Mouse (Mus musculus) heart, embryonic 16.5 days (tissue): ENCODE results near the gene Ppme1. TPM values are rescaled to one million over a fixed set of nuclear protein-coding genes. Genes with fewer than 3 reads are reported as not detected.

ENCODE experiments used
- ATAC-seq: fragments of 200-750 bp; cut with Nextera tagmentation; replicated peaks from 2 replicates; pipeline ENCODE4 v1.8.0; 2017; ENCODE audit warnings: moderate number of reproducible peaks; ENCODE audit not compliant: insufficient read depth, low FRiP score; ENCODE audit errors: extremely low read depth
- H3K27ac ChIP-seq: fragments of 300-500 bp; sonication (generic); 2 replicates; pipeline ENCODE4 v1.5.1; 2014; ENCODE audit warnings: mild to moderate bottlenecking, low read length, control low read depth, moderate library complexity
- H3K27me3 ChIP-seq: fragments of 300-500 bp; sonication (generic); 2 replicates; pipeline ENCODE4 v1.6.1; 2014; ENCODE audit warnings: low read length, mixed read lengths; ENCODE audit not compliant: control insufficient read depth, insufficient read depth
- H3K36me3 ChIP-seq: fragments of 300-500 bp; sonication (generic); 2 replicates; pipeline ENCODE4 v1.6.1; 2014; ENCODE audit not compliant: control insufficient read depth, insufficient read depth
- H3K4me1 ChIP-seq: fragments of 300-500 bp; sonication (generic); 2 replicates; pipeline ENCODE4 v1.6.1; 2014; ENCODE audit warnings: low read length, mixed read lengths; ENCODE audit not compliant: control insufficient read depth, insufficient read depth
- H3K4me2 ChIP-seq: fragments of 300-500 bp; sonication (generic); 2 replicates; pipeline ENCODE4 v1.6.1; 2014; ENCODE audit warnings: low read depth, mild to moderate bottlenecking, control low read depth, low read length
- H3K4me3 ChIP-seq: fragments of 300-500 bp; sonication (generic); 2 replicates; pipeline ENCODE4 v1.5.1; 2014; ENCODE audit warnings: mild to moderate bottlenecking, control low read depth, low read length
- H3K9ac ChIP-seq: fragments of 300-500 bp; sonication (generic); 2 replicates; pipeline ENCODE4 v1.6.1; 2014; ENCODE audit warnings: low read length, control low read depth
- H3K9me3 ChIP-seq: fragments of 300-500 bp; sonication (generic); replicated peaks from 2 replicates; pipeline ENCODE4 v1.6.1; 2016; ENCODE audit warnings: low read length; ENCODE audit not compliant: control insufficient read depth
- WGBS: fragments of 180-500 bp; shearing (Covaris S2); extraction: QIAGEN DNeasy Blood & Tissue Kit; methylation state at CpG from one replicate; pipeline ENCODE4 v1.1.7; 2014; 5-methylcytosine and 5-hydroxymethylcytosine counted together
- polyA plus RNA-seq: library from polyadenylated mRNA; unstranded; fragments of >200 nt; fragmentation: Nextera tagmentation; extraction: Ambion mirVana; gene quantifications from 2 replicates; pipeline ENCODE4 v1.2.1, GENCODE M21; 2015

The Ppme1 gene
- polyA plus RNA-seq, 1 experiment from 2014 or later, result 60.9 TPM

DNA sequence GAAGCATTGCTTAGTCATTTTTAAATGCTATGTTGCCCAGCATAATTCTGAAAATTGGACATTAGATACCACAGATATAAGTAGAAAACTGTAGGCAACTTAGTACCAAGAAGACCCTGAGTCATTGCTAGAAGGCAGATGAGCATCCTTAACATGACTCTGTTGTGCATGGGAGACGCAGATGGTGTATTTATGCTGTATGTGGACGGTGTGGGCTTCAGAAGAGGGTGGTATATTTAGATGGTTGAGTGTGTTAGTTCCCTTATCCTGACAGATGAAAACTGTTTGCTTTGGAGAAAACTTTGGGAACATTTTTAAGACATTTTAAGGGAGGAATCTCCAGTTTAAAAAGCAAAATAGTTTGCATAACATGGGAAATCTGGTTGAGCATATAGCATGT lies 16.1 kb upstream of the Ppme1 start:
- H3K36me3 ChIP-seq, result peaks cover 11% of the 10 kb centered on the region; the same call in 1 of the 2 replicates
- 92% methylated on average over 2 of the region's 2 CpGs for WGBS
- no peak for ATAC-seq

DNA sequence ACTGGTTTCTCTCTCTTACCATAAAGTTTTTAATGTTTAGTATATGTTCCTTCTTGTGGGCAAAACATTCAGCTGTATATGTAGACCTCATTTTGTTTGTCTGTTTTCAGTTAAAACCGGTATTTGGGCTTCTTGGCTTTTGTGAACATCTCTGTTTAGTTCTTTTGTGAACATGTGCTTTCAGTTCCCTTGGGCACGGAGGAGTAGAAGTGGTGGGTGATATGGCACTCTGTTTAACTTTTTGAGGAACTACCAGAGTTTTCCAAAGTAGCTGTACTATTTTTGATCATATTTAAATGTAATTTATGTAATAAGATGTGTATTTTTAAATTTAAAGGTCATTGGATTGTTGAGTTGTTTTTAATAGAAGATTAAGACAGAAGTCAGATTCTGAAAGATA lies 11.1 kb upstream of the Ppme1 start:
- H3K36me3 ChIP-seq, result peaks cover 16% of the 10 kb centered on the region

More for the DNA sequence above, 16.1 kb upstream of the Ppme1 start:
- Histone ChIP-seq H3K9ac (no peak overlapping the region), H3K4me1 (no peaks in the 10 kb centered on the region), H3K27me3 (no peaks in the 10 kb centered on the region), H3K9me3 (no peaks in the 10 kb centered on the region), H3K4me3 (no peak overlapping the region), H3K4me2 (no peak overlapping the region), H3K27ac (no peak overlapping the region)

DNA sequence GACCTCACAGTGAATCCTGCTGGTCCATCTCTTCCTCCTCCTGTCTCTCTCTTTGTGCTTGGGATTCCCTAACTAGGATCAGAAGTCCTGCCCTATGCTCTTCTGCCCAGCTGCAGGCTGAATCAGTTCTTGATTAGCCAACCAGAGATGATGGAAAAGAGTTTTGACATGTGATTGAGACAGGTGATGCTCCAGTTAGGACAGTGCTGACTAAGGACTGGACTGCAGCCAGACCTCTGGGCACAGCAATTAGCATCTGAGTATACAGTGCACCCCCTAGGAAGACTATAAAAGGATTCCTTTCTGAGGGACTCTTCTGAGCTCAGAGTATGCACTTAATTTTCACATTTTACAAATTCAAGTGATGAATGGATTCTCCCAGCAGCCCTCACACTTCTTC lies 9.1 kb upstream of the Ppme1 start:
- no peaks in the 10 kb centered on the region for H3K27me3 ChIP-seq
- no peak overlapping the region for H3K27ac ChIP-seq
- no peak for ATAC-seq
- H3K4me2 ChIP-seq, result no peak overlapping the region
- H3K4me1 ChIP-seq, result no peaks in the 10 kb centered on the region
- H3K36me3 ChIP-seq, result peaks cover 25% of the 10 kb centered on the region
- no peak overlapping the region for H3K4me3 ChIP-seq
- H3K9me3 ChIP-seq, result no peaks in the 10 kb centered on the region
- no peak overlapping the region for H3K9ac ChIP-seq

More for the DNA sequence above, 11.1 kb upstream of the Ppme1 start:
- Histone ChIP-seq H3K4me3 (no peak overlapping the region), H3K27ac (no peak overlapping the region), H3K9ac (no peak overlapping the region), H3K4me1 (no peaks in the 10 kb centered on the region), H3K4me2 (no peak overlapping the region), H3K27me3 (no peaks in the 10 kb centered on the region), H3K9me3 (no peaks in the 10 kb centered on the region)
- WGBS, result 93% methylated on average over 2 of the region's 2 CpGs
- no peak for ATAC-seq

DNA sequence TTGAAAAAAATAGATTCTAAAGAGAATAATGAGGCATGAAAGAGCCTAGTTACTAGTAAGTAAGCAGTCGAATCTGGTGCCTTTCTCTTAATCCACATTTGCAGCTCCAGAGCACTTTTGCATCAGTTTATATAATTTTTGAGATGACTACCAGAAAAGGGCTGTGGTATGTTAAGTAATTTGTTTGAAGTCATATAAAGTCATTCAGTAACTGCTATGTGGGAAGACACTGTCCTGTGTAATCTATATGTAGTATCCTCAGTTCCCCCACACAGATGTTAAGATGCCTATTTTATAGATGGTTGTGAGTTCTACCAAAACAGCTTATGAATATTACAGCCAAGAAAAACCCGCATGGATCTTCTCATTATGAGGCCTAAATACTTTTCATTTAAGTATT lies 6.2 kb upstream of the Ppme1 start:
- H3K4me3 ChIP-seq, result no peak overlapping the region
- H3K9me3 ChIP-seq, result no peaks in the 10 kb centered on the region
- H3K4me1 ChIP-seq, result peaks cover under 1% of the 10 kb centered on the region; the same call in 1 of the 2 replicates
- H3K36me3 ChIP-seq, result peaks cover 32% of the 10 kb centered on the region
- no peak for ATAC-seq
- no peak overlapping the region for H3K27ac ChIP-seq
- H3K9ac ChIP-seq, result no peak overlapping the region
- WGBS, result 85% methylated on average over 2 of the region's 2 CpGs
- no peak overlapping the region for H3K4me2 ChIP-seq
- H3K27me3 ChIP-seq, result no peaks in the 10 kb centered on the region

DNA sequence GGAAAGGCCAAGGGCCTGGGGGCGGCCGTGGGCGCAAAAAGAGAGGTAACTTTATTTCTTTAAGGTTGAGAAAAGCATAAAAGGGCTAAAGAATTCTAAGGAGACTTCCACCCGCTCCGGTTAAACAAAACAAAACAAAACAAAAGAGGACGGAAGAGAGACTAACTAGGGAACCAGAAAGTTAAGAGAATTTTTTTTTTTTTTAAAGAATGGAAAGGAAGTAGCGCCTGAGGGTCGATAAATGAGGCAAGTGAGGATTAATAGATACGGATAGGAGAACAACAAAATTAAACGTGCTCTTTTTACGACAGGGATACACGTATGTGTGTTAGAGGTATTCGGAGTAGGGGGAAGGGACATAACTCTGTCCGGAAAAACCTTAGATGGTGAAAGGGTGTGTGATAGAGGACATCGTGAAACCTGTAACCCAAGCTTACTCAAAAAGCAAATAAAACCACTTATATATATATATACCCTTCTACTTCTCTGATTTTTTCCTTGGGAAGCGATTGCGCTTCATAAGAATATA lies 409 bp upstream of the Ppme1 start:
- Histone ChIP-seq H3K9me3 (no peaks in the 10 kb centered on the region), H3K4me1 (peaks cover 21% of the 10 kb centered on the region), H3K27me3 (no peaks in the 10 kb centered on the region), H3K36me3 (peaks cover 11% of the 10 kb centered on the region), H3K4me2 (peak overlapping the region; percentile 77), H3K4me3 (peak overlapping the region; percentile 77), H3K9ac (peak overlapping the region; percentile 71), H3K27ac (peak overlapping the region; percentile 82)
- WGBS, result 6% methylated on average over 17 of the region's 17 CpGs
- no peak for ATAC-seq

DNA sequence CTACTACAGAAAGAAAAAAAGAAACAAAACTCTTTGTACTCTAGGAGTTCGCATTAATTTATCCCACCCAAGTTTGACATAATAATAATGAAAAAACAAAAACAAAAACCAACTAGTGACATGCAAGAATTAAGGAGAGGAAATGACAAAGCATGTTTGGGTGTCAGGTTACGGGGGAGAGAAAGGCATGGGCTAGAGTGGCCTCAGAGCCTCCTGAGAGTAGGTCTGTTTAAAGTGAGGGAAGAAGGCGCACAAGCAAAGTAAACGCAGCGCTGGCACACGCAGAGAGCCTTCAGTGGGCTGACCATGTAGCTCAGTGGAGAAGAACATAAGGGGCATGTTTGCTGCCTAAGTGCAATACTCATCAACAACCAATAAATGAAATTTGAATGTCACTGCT lies 7.2 kb downstream of the Ppme1 start:
- Histone ChIP-seq H3K9me3 (no peaks in the 10 kb centered on the region), H3K9ac (no peak overlapping the region), H3K4me1 (peaks cover 18% of the 10 kb centered on the region), H3K4me3 (no peak overlapping the region), H3K36me3 (no peaks in the 10 kb centered on the region), H3K27ac (no peak overlapping the region), H3K27me3 (no peaks in the 10 kb centered on the region), H3K4me2 (no peak overlapping the region)
- WGBS, result 36% methylated on average over 6 of the region's 6 CpGs
- no peak for ATAC-seq

DNA sequence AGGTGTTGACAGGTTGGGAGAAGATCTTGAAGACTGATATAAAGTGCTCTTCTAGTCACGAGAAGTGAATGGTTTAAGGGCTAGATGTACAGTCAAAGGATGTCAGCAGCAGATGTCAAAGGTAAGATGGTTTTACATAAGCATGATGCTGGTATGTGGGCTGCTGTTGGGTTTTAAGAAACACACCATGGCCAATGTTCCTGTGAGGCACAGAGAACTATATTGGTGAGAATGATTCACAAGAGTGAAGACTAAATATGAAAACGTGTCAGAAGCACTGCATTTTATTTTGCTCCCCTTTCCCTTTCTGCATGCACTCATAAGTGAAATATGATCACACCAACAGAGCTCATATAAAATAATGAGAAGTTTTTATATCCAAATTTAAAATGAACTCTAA lies 8.9 kb downstream of the Ppme1 start:
- 74% methylated on average over 2 of the region's 2 CpGs for WGBS
- Histone ChIP-seq H3K27ac (no peak overlapping the region), H3K36me3 (no peaks in the 10 kb centered on the region), H3K4me1 (peaks cover 12% of the 10 kb centered on the region), H3K9ac (no peak overlapping the region), H3K4me2 (no peak overlapping the region), H3K27me3 (no peaks in the 10 kb centered on the region), H3K4me3 (no peak overlapping the region), H3K9me3 (no peaks in the 10 kb centered on the region)
- ATAC-seq, result no peak

DNA sequence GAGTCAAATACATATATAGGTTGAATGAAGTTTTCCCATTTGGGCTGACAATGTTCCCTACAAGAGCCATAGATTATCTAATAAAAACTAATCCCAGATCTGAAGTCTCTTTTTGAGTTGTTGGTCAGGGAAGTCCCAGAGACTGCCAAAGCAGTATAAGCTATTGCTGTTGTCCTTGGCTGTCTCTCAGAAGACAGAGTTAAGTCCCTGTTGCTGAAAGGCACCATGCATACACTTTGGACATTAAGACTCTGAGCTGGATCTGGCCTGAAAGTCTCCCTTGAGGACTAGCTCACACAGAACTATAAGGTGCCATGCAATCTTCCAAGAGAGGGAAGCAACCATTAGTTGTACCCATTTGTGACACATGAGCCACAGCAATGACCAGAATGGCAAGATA lies 14.3 kb downstream of the Ppme1 start:
- Histone ChIP-seq H3K4me1 (peaks cover 14% of the 10 kb centered on the region), H3K27me3 (no peaks in the 10 kb centered on the region), H3K9me3 (no peaks in the 10 kb centered on the region), H3K9ac (no peak overlapping the region), H3K4me2 (no peak overlapping the region), H3K36me3 (peaks cover 5% of the 10 kb centered on the region; the same call in 1 of the 2 replicates), H3K4me3 (no peak overlapping the region), H3K27ac (no peak overlapping the region)
- ATAC-seq, result no peak

DNA sequence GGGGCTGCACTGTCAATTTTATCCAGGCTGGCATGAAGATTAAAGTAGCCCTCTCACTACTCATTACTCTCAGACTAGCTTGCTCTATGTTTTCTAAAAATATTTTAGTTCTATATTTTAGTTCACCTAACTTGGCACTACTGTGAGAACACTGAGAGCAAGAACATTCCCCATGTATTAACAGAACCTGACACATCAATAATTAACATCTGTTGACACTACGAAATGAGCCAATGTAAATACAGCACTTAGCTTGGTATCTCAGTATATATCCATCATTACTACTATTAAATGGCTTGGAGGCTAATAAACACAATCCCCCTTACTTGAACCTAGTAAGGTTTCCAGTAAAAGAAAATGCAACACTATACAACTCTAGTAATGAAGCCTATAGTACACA lies 15.3 kb downstream of the Ppme1 start:
- Histone ChIP-seq H3K9me3 (no peaks in the 10 kb centered on the region), H3K4me3 (no peak overlapping the region), H3K9ac (no peak overlapping the region), H3K36me3 (peaks cover 5% of the 10 kb centered on the region; the same call in 1 of the 2 replicates), H3K27ac (no peak overlapping the region), H3K27me3 (no peaks in the 10 kb centered on the region), H3K4me1 (peaks cover 11% of the 10 kb centered on the region), H3K4me2 (no peak overlapping the region)
- no peak for ATAC-seq
- WGBS, result 95% methylated on average over 1 of the region's 1 CpGs
